Mouse (Mus musculus): ENCODE data around the gene Dcxr. TPM values are rescaled to one million over a fixed set of nuclear protein-coding genes. Genes with fewer than 3 reads are reported as not detected.

Gene Dcxr
- polyA plus RNA-seq (2012; ENCODE audit: low replicate concordance), result 20.4 and 47.0 TPM in 2 replicates

DNA sequence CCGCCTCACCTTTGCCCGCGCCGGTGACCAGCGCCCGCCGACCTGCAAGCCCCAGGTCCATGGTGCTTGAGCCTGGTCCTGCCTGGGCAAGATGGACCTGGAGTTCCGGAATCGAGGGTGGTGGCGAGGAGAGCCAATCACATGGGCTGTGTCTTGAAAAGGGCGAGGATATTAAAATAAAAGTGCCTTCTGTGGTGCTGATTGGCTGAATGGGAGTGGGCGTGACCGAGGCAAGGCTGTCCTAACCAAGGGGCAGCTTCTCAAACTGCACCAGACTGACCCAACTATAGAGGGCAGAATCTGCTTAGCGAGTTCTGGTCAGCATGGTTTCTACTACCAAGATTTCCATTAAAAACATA is at the start of gene Dcxr:
Dcxr (minus strand) TSS at position 113 of the 359 bp plus-strand sequence.

DNA sequence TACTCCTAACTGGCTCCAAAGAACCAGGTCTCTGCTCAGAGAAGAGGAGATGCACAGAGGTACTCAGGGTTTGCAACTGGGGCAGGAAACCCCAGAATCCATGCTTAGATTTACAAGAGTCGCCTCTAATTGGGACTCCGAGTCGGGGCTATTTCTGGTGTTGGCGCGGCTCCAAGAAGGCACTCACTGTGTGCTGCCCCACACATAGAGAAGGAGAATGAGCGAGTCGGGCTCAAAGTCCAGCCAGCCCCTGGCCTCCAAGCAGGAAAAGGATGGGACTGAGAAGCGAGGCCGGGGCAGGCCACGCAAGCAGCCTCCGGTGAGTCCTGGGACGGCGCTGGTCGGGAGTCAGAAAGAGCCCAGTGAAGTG is 35.6 kb upstream of the Dcxr start, which contains the start of gene Hmga1b:
Hmga1b (plus strand) TSS at position 123 of the 370 bp plus-strand sequence.

GRCm38 (mm10) chr11:120731858-120732680 is 5.0 kb upstream of the Dcxr start, which contains the start of gene Cbr2:
Gene Cbr2 (minus strand): TSS chr11:120732114.

GRCm38 (mm10) chr11:120721124-120722066 is 5.7 kb downstream of the Dcxr start, which contains the start of gene Rac3:
Gene Rac3 (plus strand): TSS chr11:120721470.

DNA sequence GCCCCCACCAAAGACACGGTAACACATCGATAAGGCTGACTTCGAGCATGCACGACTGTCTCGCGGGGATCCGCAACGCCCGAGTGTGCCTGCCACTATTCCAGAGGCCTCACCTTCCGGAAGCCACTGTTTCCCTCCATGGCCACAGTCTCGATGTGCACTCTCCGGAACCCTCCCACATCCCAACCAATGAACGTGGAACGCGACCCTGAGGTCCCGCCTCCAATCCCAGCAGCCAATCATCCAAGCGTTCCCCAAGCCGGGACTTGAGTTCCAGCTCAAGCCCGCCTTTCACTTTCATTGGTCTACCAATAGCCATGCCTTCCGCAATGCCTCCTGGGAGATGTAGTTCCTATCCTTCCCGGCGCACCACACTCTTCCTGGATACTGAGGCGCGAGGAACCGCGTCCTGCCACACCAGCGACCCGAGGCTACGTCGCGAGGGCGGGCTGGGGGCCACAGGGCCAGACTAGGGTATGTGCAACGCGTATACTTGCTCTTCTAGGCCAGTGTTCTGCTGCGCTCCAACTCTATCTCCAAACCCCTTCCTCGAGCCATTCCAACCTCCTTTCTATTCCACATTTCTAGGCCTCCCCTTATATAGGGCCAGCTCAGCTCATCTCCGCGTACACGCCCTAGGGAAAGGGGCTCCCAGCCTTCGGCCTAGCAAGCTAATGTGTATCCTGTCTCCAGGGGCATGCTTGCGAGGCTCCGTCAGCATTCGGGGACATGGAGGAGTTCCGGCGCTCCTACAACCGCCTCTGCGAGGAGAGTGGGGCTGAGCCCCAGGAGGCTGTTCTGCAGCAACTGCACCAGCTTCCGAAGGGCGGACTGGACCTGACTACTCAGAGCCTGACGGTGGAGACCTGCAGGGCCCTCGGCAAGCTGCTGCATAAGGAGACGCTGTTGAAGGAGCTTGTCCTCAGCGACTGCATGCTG is 13.2 kb downstream of the Dcxr start, which contains the start of the genes Cenpx and Lrrc45:
Cenpx (minus strand) TSS at position 159 of the 939 bp plus-strand sequence.
Lrrc45 (plus strand) TSS at position 346 of the 939 bp plus-strand sequence.

Other genes starting within 250 kb of the Dcxr start
- 130 and 185 TPM in 2 replicates for gene Mrpl12, start 242.7 kb downstream of the Dcxr start, polyA plus RNA-seq (2012; ENCODE audit: low replicate concordance)
- gene Slc25a10, start 235.4 kb downstream of the Dcxr start, polyA plus RNA-seq (2012; ENCODE audit: low replicate concordance), result 27.5 and 43.7 TPM in 2 replicates
- gene Gcgr, start 196.6 kb downstream of the Dcxr start, polyA plus RNA-seq (2012; ENCODE audit: low replicate concordance), result not detected in 2 replicates
- 130 and 145 TPM in 2 replicates for gene Mcrip1, start 177.6 kb downstream of the Dcxr start, polyA plus RNA-seq (2012; ENCODE audit: low replicate concordance)
- gene Ppp1r27, start 176.1 kb downstream of the Dcxr start, polyA plus RNA-seq (2012; ENCODE audit: low replicate concordance), result not detected in 2 replicates
- 322 and 696 TPM in 2 replicates for gene P4hb, start 154.0 kb downstream of the Dcxr start, polyA plus RNA-seq (2012; ENCODE audit: low replicate concordance)
- gene Arhgdia, start 145.7 kb downstream of the Dcxr start, polyA plus RNA-seq (2012; ENCODE audit: low replicate concordance), result 989 and 1,139 TPM in 2 replicates
- 123 and 133 TPM in 2 replicates for gene Alyref, start 128.9 kb downstream of the Dcxr start, polyA plus RNA-seq (2012; ENCODE audit: low replicate concordance)
- gene Anapc11, start 128.9 kb downstream of the Dcxr start, polyA plus RNA-seq (2012; ENCODE audit: low replicate concordance), result 30.2 and 93.3 TPM in 2 replicates
- 3.7 and 6.2 TPM in 2 replicates for gene Npb, start 118.8 kb downstream of the Dcxr start, polyA plus RNA-seq (2012; ENCODE audit: low replicate concordance)
- gene Pcyt2, start 109.3 kb downstream of the Dcxr start, polyA plus RNA-seq (2012; ENCODE audit: low replicate concordance), result 62.9 and 99.6 TPM in 2 replicates
- gene Sirt7, start 102.0 kb downstream of the Dcxr start, polyA plus RNA-seq (2012; ENCODE audit: low replicate concordance), result 225 and 508 TPM in 2 replicates
- 42.4 and 46.3 TPM in 2 replicates for gene Mafg, start 93.7 kb downstream of the Dcxr start, polyA plus RNA-seq (2012; ENCODE audit: low replicate concordance)
- 1.2 and 1.3 TPM in 2 replicates for gene Pycr1, start 83.5 kb downstream of the Dcxr start, polyA plus RNA-seq (2012; ENCODE audit: low replicate concordance)
- gene Myadml2, start 79.1 kb downstream of the Dcxr start, polyA plus RNA-seq (2012; ENCODE audit: low replicate concordance), result 0.42 and 1.4 TPM in 2 replicates
- gene Notum, start 66.1 kb downstream of the Dcxr start, polyA plus RNA-seq (2012; ENCODE audit: low replicate concordance), result not detected in 2 replicates
- gene Aspscr1, start 54.3 kb downstream of the Dcxr start, polyA plus RNA-seq (2012; ENCODE audit: low replicate concordance), result 214 and 360 TPM in 2 replicates
- gene Cenpx, start 13.5 kb downstream of the Dcxr start, polyA plus RNA-seq (2012; ENCODE audit: low replicate concordance), result 30.9 and 103 TPM in 2 replicates
- gene Lrrc45, start 13.4 kb downstream of the Dcxr start, polyA plus RNA-seq (2012; ENCODE audit: low replicate concordance), result 32.9 and 53.7 TPM in 2 replicates
- 5.3 and 8.2 TPM in 2 replicates for gene Rac3, start 5.8 kb downstream of the Dcxr start, polyA plus RNA-seq (2012; ENCODE audit: low replicate concordance)
- gene Cbr2, start 4.8 kb upstream of the Dcxr start, polyA plus RNA-seq (2012; ENCODE audit: low replicate concordance), result 7.5 and 8.2 TPM in 2 replicates
- 196 and 300 TPM in 2 replicates for gene Hmga1b, start 35.5 kb upstream of the Dcxr start, polyA plus RNA-seq (2012; ENCODE audit: low replicate concordance)
- 32.8 and 46.1 TPM in 2 replicates for gene Rfng, start 56.9 kb upstream of the Dcxr start, polyA plus RNA-seq (2012; ENCODE audit: low replicate concordance)
- 27.5 and 29.8 TPM in 2 replicates for gene Gps1, start 57.0 kb upstream of the Dcxr start, polyA plus RNA-seq (2012; ENCODE audit: low replicate concordance)
- 78.0 and 102 TPM in 2 replicates for gene Dus1l, start 69.1 kb upstream of the Dcxr start, polyA plus RNA-seq (2012; ENCODE audit: low replicate concordance)
- 64.1 and 156 TPM in 2 replicates for gene Fasn, start 97.3 kb upstream of the Dcxr start, polyA plus RNA-seq (2012; ENCODE audit: low replicate concordance)
- 0.75 and 0.80 TPM in 2 replicates for gene Ccdc57, start 205.6 kb upstream of the Dcxr start, polyA plus RNA-seq (2012; ENCODE audit: low replicate concordance)
- 12.0 and 55.9 TPM in 2 replicates for gene Slc16a3, start 221.2 kb upstream of the Dcxr start, polyA plus RNA-seq (2012; ENCODE audit: low replicate concordance)

Data from hematopoietic multipotent progenitor cell, adult 10-12 weeks (in vitro differentiated cells).